Mouse (Mus musculus) T-helper 1 cell (primary cell): Measurements from ENCODE around the gene Pgs1.

Experiments
- in situ Hi-C: fragments of 300-600 bp; cut with MboI, MseI; formaldehyde crosslinking; loops from one replicate; pipeline ENCODE4 v1.15.1; 2025; ENCODE audit warnings: high pct_unique_total_duplicates

Pgs1 gene

DNA sequence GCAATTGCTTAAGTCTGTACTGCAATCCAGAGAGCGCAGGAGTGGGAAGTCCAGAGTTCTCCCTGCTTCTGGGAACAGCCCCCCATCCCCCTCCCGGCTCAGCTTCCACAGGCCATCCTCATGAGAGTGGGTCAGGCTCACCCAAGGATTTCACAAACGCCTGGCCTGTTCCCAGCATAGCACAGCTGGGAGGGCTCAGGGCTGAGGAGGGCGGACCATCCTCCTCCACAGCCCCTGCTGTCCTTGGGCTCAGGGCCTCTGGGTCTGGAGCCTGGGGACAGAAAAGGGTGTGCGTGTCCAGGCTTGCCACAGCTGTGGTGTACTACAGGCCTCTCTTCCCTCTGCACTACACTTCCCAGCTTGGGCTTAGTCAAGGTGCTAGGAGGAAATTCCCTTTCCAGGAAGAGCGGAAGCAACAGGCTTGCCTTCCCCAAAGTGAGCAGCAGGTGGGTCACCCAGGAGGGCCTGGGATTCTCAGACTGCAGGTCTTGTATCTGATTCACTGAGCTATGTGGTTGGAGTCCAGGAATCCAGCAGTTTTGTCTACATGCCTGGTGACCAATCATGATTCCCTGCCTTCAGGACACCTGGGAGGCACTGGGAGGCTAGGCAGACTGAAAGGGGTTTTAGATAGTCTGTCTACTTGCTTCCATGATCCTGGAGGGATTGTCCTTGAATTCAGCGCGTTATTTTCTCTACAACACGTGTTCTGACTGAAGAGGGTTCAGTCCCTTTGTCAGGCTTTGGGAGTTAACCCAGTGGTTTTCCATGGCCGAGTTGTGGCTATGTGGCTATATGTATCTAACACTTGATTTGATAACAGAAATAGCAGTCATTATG, 23.6 kb upstream of the Pgs1 start:
- in situ Hi-C loops = no loop called here

DNA sequence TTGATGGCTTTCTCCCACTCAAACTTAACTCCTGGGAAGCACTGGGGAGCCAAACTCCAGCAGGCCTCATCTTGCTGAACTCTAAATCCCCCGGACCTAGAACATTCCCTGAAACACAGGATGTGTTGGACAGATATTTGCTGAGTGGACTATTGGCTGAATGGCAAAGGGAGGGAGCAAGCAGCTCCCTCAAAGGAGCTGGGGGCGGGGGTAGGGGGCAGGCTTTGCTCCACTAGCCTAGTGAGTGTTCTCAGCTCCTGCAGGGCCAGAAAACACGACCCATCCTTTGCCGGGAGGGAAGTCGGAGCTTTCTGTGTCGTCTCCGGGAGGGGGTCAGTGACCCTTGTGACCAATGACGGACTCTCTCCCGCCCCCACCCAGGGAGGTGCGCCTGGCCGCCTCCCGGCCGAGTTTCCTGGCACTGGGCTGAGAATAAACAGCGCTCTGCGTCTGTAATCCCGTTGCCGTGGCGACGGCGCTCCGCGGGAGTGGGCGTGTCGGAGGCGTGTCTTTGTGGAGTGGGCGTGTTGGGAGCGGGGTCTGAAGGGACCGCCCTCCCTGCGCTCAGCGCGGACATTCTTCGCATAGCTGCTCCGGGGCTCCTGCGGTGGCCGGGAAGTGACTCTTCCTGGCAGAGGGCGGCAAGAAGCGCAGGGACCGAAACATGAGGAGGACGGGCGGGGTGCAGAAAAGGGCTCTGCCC, 22.9 kb upstream of the Pgs1 start:
- in situ Hi-C loops = no loop called here

DNA sequence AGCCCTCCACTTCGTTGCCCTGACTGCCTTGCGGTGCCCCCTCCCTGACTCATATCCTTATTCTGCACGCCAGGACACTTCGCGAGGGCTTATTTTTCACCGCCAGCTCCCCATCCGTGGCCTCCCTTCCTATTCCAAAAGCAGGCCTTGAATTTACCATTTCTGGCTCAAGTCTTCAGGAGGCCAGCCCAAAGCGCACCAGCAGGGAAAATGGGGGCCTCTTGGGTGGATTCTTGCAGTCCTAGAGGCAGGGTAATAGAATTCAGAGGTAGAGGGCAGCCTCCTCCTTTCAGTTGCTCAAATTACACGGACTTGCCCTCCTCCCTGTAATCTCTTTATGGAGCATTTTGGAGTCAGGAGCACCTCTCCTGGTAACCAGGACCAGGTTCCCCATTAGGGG, 22.2 kb upstream of the Pgs1 start:
- in situ Hi-C loops = no loop called here

DNA sequence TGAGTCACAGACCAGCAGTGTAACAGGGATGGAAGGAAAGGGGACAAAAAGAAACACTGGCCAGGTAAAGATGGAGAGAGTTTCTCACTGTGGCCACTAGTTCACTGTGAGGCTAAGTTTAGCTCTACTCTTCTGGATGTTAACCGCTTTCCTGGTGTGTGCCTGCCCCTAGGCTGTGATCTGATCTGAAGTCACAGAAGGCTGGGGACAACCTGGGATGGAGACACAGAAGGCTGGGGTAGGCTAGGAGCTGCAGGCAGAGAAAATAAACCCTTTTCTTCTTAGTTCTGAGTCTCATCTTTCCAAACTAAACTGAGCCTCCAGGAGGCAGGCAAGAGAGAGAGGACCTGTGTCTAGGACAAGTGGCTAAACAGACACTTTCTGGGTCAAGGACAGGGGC, 21.8 kb upstream of the Pgs1 start:
- in situ Hi-C loops = no loop called here

DNA sequence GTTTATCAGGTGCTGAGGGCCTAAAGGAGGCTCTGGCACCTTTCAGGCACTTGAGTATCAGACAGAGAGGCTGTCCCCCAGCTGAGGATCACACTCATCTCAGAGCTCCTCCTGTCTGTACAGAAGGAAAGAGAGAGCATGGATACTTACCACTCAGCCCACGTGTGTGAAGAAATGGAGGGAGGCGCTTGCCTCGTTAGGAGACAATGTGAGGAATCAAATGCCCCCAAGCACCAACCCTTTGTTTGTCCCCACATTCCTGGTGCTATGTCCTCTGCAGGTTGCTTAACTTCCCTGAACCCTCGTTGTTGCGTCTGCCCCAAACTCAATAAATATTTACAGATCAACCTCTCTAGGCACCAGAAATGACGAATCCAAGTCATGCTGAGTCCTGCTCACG, 21.0 kb upstream of the Pgs1 start:
- in situ Hi-C loops = loop anchor here (5.0 kb wide), 1 partner anchor 93 kb away; the partner anchor contains the start of gene Tha1

DNA sequence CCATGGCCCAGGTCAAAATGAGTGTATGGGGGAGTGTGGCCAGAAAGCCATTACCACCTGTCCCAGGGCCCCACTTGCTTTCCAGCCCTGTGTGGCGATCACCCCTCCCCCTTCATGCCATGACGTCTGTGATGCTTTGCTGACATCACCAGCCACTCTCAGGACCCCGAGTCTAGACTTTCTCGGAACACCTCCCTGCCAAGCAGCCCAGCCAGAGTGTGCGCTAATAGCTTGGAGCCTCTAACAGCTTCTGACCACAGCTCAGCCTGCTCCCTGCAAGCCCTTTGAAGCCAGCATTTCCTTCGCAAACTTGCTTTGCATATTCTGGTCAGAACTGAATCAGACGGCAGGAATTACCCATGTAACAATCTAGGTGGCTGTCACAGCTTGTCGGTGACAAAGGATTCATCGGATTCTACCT, 20.5 kb upstream of the Pgs1 start:
- in situ Hi-C loops = loop anchor here (5.0 kb wide), 1 partner anchor 93 kb away; the partner anchor contains the start of gene Tha1

DNA sequence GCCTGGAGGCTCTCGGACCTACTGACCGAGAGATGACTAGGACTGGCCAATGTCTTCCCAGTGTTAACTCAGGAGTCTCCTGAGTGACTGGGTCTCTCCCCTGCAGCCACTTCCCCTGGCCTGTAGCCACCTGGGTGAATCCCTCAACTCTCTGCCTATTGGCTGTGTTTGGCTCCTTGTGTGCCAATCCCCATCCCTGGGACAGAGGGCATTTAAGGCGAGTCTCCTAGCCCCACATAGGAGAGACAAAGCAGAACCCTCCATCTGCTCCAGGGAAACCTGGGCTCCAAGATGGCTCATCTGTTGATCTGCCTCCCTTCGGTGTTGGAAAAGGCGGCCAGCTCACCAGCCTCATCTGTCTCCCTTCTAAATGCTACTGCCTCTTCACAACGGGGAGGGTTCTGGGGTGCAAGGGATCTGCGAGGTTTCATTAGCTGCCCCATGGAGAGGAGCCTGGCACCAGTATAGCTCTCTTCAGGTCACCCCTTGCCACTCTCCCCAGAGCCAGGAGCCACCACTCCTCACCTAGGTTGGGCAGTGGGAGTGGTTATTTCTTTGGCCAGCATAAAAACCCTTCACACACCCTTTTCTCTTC, 19.5 kb upstream of the Pgs1 start:
- in situ Hi-C loops = loop anchor here (5.0 kb wide), 1 partner anchor 94 kb away; the partner anchor contains the start of gene Tha1

DNA sequence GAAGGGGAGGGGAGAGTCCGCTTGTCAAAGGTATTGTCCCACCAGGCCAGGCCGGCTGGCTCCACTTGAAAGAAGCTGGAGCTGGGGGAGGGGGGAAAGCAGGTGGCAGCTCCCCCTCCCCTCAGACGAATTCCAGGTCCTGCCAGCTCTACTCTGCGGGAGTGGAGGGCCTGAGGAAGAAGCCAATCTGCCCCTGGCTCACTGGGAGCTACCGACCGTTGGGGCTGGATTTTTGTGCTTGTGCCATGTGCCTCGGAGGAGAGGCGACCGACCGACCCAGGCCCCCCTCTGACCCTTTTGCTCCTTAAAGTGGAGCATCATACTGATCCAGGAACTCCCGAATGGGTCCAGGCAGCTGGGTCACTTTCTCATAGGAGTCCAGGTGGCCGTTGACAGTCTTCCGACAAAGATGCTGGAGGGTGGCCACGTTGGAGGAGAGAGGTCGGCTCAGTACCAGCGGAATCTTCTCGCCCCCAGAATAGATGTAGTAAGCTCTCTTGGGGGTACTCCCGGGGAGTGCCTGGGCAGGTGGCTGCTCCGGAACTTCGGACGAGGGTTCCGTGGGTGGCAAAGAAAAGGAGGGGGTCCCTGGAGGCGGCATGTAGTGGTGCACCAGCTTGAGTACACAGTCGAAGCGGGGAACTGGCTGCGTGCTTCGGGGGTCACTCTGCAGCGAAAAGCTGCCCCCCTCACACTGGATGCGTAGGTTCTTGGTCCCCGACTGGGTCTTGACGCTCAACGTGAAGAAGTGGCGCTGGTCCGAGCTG, 18.7 kb upstream of the Pgs1 start:
- in situ Hi-C loops = loop anchor here (5.0 kb wide), 1 partner anchor 95 kb away; the partner anchor contains the start of gene Tha1

DNA sequence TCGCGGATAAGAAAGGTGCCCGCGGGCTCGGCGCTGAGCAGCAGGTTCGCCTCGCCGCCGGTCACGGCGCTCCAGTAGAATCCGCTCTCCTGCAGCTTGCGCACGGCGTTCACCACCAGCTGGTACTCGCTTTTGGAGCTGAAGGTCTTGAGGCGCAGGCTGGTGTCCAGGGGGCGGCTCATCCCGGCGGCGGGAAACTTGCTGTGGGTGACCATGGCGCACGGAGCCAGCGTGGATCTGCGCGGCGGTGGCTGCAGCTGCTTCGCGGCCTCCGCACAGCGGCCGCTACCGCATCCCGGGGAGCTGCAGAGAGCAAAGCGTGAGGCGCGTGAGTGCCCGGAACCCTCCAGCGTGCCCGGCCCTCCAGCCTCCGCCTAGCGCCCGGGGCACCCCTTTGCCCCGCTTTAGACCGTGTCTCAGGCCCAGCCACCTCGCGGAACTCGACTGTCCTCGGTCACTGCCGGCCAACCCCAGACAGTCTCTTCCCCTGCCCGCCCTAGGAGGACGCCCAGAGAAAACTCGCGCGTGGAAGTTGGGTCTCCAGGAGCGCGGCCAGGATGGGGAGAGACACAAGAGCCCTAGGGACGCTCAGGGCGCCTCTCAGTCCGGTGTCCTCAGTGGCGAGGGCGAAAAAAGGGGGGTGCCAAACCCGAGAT, 17.9 kb upstream of the Pgs1 start:
- in situ Hi-C loops = loop anchor here (5.0 kb wide), 1 partner anchor 96 kb away; the partner anchor contains the start of gene Tha1

DNA sequence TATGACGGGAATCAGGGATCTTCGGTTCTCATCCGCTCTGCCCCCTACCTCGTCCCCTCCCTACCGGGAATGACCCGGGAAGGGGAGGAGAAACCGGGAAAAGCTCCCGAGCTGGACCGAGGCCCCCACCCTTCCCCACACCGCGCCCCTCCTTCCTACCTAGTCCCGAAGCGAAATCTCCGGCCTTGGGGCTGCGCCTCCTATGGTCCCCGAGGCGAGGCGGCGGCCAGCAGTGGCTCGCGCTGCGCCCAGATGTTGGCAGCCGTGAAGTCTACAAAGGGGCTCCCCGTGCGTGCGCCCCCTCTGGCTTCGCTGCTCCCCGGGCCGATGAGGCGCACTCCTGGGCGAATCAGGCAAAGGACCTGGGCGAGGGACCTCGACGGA, 17.4 kb upstream of the Pgs1 start:
- in situ Hi-C loops = loop anchor here (5.0 kb wide), 1 partner anchor 96 kb away; the partner anchor contains the start of gene Tha1

DNA sequence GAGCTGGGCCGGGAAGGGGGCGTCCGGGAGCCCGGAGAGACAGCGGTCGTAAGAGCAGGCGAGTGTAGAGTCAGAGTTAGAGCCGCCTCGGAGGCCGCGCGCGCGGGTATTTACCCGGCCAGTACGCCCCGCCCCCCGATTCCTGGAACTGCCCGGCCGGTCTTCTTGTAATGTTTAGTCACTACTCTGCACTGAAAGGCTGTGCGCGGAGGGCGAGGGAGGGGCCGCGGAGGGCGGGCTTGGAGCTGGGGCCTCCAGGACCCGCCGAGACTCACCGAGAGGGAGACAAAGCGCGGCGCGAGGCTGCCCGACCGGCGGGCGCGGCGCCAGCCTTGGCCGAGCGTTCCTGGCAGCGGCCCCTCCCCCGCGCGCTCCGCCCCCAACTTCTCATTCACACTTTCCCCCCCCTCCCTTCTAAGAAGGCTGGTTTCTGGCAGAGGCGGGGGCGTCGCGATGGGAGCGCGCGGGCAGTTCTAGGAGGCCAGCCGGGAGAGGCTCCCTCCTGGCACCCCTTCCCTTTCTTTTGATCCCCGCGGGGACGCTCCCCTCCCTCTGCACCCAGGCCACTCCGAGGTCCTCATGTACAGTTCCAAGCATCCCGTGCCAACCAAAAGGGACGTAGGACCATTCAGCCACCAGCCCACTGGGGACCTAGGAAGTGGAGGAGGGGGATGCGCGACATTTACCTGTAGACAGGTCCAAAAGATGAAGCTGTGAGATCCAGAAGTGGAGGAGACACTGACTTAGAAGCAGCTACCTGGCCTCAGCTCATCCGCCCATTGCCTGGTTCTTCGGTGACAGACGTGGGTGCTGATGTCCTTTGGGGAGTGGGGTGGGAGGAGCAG, 16.8 kb upstream of the Pgs1 start:
- in situ Hi-C loops = loop anchor here (5.0 kb wide), 1 partner anchor 97 kb away; the partner anchor contains the start of gene Tha1

DNA sequence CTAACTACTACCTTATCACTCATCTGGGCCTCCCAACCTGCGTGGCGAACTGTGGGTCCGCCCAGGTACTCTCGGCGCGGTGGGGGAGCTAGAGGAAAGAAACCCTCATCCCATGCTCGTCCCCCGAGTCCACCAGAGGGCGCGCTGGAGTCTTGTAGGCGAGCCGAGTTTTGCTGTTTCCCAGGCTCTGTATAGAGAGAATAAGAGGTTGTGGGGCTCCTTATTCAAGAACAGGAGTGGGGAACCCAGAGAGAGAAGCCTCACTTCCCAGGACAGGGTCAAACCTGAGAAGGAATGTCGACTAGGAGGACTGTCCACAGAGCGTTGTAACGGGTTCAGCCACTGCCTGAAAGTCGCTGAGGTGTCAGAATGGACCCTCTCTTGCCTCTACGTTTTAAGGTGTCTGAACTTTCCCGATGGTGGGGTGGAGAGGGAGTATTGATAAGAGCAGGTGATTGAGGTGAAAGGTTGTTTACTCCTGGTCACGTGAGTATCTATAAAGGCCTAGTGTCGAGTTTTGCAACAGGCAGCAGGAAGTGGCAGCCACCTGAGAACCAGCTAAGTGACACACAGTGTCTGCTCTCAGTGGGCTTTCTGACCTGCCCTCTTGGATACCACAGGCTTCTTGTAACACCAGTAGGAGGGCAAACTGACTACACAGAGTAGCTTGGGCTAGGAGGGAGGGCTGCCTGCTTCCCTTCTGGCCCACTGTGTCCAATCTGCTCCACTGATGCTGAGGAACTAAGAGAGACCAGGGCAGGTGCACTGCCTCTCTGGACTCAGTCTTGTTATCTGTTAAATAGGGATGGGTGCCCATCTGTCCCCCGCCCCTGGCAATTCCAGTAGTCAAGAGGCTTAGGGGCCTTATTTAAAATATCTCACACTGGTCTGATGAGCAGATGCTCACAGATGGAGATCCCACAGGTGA, 15.9 kb upstream of the Pgs1 start, which contains the start of gene Socs3:
TSS of gene Socs3 (minus strand) at position 103 of the 928 bp plus-strand sequence.
- in situ Hi-C loops = loop anchor here (5.0 kb wide), 1 partner anchor 98 kb away; the partner anchor contains the start of gene Tha1

DNA sequence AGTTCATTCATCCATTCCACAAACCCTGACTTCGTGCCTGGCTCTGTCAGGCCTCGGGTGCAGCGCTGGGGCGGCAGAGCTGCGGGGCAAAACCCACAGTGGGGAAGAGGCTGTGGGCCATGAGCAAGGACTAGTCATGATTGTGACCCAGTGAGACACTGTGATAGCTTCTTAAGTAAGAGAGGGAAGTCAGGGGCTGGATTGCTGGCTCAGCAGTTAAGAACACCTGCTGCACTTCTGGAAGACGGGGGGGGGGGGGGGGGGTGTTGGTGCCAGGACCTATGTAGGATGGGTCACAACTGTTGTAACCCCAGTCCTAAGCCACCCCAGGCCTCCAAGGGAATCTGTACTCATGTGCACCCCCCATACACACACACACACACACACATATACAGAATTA, 15.0 kb upstream of the Pgs1 start:
- in situ Hi-C loops = no loop called here

DNA sequence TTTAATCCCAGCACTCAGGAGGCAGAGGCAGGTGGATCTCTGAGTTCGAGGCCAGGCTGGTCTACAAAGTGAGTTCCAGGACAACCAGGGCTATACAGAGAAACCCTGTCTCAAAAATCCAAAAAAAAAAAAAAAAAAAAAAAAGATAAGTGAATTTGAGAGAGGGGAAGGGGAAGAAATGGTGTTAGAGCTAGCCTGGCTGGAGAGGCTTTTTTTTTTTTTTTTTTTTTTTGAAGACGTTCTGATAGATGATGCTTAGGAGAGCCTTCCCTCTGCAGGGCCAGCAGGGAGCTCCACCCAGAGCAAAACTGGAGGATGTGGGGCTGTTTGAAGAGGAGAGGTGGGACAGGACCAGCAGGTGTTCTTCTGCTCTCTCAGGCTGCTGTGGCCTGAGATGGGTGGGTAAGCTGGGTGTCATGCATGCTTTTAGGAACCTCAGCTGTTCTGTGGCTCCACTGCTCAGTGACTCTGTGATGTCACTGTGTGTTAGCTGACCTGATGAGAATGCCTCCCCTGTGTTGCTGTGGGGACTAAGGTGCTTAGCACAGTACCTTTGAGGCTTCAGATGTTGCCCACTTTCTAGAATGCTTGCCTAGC, 14.3 kb upstream of the Pgs1 start:
- in situ Hi-C loops = no loop called here

DNA sequence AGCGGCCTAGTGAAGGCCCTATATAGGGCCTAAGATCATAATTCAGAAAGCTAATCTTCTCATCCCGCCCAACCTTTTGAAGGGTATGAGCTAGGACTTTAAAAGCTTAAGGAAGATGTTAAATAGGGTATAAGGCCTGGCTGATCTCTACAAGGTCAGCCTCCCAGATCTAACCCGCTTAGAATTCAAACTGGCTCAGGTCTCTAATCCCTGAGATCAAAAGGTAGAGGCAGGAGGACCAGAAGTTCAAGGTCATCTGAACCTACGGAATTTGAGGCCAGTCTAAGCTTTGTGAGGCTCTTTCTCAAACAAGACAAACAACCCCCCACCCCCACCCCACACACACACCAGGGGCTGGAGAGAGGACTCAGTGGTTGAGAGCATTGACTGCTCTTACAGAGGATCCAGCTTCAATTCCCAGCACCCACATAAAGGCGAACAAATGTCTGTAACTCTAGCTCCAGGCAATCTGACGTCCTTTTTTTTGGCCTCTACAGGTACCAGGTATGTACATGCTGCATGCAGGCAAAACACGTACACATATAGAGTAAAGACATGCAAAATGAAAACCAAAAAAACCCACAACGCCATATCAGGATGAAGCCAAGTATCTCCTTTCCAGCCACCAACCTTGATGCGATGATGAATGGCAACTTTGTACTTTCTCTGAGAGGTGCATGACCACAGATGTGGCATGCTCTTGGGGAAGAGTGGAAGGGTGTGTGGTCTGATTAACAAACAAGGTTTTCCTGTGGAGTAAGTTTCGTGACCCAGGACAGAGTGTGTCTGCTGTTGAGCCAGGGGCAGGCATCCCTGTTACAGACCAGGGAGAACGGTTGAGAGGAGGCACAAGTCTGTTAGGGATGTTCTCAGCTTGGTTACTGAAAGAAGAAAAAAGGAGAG, 13.2 kb upstream of the Pgs1 start:
- in situ Hi-C loops = no loop called here

DNA sequence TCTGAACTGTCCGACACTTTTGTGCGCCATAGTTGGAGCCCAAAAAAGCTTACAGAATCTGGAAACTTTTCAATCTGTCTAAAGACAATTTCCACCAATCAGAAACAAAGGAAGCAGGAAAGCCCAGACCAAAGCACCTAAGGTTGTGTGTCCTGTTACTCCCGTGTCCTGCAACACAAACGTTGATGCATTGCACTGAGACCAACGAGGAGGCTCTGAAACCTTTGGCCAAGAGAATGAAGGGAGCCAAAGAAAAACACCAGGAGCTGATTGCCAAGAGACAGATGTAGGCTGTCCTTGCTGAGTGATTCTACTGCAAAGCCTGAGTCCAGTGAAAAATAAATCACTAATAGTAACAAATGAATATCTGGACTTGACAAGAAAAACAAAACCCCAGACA, 12.5 kb upstream of the Pgs1 start:
- in situ Hi-C loops = no loop called here
